Mouse (Mus musculus) adrenal gland, postnatal 4 days (tissue): ENCODE measurements around the gene Dync1h1. TPM values are rescaled to one million over a fixed set of nuclear protein-coding genes. Genes with fewer than 3 reads are reported as not detected.
A peak's percentile ranks its signal among the peaks of the same experiment; 100 is the strongest.
"Not testable (repeated sequence)": the region's sequence is repeated elsewhere in the genome, so short reads cannot be mapped to it uniquely, and the experiment has no call there.

ENCODE experiments used
- DNase-seq, 2 experiments: peaks; one replicate each; pipeline ENCODE4 v3.0.0; 2021 to 2022; ENCODE audit warnings: low spot score in 2 of 2, mixed read lengths in 2 of 2
- total RNA-seq, 2 experiments: library from RNA; stranded (reverse); gene quantifications; 2 replicates each; pipeline ENCODE4 v1.2.3; 2021

Dync1h1 gene
- total RNA-seq, 2 experiments from 2014 or later = 116 to 140 TPM

DNA sequence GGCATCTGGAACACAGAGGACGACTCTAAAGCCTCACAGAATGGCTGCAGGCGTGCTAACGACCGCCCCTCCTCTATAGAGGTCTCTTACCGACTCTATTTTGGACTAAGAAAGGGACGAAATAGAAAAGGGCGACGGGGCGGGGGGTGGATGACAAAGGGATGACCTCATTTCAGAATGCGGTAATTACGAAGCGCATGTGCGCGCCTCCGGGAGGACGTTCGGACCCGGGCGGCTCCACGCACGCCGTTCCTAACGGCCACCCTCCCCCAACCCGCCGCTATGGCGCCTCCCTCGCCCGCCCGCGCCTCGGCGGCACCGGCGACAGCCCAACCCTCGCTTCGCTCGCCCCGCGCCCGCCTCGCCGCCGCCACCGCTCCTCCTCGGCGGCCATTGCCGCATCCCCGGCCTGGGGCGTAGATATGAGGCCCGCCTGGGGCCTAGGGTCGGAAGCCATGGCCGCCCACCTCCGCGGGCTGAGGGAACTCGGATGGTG, 94.5 kb downstream of the Dync1h1 start:
- peak; percentile 22 to 26 for DNase-seq

DNA sequence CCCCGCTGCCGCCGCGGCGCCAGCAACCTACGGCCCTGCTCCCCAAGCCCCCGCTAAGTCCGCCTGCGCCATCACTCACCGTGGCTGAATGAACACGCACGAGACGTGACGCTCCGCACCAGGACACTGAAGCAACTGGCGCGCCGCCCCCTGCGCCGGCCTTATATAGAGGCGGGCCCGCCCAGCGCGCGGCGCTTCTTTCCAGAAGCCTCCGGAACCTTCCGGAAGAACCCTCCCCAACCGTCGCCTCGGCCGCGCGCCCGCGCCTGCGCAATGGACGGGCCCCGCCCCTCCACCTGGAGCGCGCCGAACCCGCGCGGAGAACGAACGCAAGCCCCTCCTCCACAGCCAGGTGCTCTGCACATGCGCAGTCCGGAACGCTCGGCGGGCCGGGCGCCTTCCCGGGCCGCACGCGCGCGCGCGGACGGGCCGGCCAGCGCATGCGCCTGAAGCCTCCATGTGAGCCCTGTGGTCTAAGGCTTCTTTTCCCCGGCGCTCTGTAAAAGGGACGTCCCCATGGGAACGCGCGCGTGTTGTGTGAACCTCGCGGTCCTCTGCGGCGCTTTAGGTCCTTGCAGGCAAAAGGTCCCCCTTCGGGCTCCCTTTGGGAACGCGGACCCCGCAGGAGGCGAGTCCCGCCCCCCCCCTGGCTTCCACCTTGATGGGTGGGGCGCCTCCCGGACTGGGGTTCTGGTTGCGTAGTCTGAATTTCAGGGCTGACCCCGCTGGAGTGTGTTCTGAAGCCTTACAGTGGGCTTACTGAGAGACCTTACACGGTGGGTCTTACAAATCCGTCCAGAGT, 95.1 kb downstream of the Dync1h1 start:
- peak; percentile 98 to 99 for DNase-seq

DNA sequence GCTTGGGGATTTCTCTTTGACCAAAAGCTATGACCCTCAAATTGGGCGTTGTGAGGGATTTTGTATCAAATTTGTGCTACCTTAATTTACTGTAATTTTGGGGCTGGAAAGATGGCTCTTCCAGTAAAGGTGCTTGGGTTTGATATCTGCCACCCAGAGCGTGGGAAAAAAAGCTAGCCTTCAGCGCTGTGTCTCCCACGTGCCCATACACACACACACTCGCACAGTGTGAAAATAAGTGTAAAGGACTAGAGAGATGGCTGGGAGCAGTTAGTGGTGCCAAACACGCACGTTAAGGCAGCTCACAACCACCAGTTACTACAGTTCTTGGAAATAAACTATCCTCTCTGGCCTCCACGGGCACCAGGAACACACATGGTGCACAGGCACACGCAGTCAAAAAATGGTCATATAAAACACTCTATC, 95.7 kb downstream of the Dync1h1 start:
- no peak for DNase-seq

DNA sequence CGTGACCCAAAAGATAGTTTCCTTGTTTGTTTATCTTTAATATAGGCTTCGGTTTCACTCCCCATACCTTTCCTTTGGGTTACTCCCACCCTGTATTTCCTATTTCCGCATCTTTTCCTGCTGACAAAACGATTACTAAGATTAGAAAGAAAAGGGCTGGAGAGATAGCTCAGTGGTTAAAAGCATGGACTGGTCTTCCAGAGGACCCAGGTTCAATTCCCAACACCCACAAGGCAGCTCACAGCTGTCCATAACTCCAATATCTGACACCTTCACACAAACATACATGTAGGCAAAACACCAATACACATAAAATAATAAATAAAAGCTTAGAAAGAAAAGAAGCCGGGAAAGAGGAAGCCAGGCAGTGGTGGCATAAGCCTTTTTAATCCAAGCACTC, 96.2 kb downstream of the Dync1h1 start:
- DNase-seq = no peak

DNA sequence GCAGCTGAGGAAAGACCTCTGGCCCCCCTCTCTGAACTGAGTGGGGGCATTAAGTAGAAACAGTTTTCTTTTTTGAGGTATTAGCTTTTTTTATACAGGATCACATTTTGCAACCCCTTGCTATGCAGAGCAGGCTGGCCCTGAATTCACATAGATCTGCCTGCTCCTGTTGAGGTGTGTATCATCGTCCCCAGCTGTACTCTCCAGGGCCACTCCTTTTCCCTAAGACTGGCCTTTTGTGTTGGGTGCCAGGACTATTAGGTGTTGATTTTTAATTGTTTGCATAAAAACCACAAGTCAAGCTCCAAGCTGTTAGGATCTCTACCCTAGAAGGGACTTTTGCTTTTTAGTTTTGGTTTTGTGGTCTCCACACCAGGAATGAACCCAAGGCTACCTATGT, 96.8 kb downstream of the Dync1h1 start:
- DNase-seq = no peak

DNA sequence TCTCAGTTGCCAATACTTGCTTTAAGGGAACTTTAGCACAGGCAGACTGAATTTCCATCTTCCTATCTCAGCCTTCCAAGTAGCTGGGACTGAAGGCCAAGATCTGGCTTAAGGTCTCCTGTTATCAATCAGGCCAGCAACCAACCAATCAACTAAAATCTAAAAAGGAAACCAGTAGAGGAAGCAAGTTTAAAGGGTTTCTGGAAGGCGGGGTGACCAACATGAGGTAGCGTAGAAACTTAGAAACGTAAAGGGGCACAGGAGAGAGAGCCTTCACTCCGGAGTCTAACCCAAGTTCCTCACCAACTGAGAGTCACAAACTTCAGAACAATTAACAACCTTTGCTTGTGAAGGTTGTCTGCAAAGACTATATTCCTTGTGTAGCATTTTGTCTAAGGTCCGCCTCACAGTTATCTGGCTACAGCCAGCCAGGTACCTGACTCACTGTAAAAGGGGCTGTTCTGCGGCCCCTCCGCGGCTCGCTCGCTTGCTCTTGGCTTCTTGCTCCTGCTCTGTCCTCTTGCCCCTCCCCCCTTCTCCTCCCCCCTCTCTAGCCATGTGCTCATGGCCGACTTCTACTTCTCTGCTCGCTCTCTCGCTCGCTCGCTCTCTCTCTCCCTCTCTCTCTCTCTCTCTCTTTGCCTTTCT, 97.4 kb downstream of the Dync1h1 start:
- DNase-seq = no peak

DNA sequence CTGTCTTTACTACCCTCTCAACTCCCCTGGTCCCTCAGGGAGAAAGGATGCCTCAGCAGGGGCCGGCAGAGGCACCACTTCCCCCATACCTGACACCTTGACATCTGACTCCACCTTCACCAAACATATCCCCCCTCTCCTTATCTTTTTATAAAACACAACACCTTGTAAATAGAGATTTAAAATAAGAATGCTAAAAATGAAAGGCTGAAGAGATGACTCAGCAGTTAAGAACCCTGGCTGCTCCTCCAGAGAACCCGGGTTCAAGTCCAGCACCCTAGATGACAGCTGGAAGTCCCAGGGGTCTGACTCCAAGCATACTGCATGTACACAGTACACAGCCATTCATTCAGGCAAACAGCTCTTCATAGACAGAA, 97.9 kb downstream of the Dync1h1 start:
- DNase-seq = no peak

DNA sequence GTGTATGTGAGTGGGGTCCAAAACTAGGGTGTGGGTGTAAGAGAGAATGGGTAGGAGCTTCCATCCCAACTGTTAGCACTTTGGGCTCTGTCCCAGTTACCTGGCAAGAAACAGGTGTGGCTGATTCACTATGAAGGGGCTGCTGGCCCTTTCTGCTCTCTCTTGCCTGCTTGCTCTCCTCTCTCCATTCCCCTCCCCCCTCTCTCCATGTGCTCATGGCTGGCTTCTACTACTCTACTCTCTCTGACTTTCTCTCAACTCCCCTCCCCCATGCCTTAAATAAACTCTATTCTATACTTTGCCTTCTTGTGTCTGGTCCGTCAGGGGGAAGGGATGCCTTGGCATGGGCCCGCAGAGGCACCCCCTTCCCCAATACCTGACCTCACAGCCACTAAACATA, 99.5 kb downstream of the Dync1h1 start:
- no peak for DNase-seq

DNA sequence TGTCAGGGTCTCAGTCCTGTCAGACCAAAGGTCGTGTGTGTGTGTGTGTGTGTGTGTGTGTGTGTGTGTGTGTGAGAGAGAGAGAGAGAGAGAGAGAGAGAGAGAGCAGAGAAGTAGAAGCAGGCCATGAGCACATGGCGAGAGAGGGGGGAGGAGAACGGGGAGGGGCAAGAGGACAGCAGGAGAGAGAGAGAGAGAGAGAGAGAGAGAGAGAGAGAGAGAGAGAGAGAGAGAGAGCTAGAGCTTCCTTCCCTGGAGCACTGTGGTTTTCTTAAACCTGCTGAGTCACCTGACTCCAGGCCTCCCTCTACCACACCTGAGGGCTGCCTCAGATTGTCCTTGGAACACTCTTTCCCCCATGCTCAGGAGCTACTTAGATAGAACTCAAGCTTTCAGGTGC, 100.1 kb downstream of the Dync1h1 start:
- DNase-seq = not testable (repeated sequence)

DNA sequence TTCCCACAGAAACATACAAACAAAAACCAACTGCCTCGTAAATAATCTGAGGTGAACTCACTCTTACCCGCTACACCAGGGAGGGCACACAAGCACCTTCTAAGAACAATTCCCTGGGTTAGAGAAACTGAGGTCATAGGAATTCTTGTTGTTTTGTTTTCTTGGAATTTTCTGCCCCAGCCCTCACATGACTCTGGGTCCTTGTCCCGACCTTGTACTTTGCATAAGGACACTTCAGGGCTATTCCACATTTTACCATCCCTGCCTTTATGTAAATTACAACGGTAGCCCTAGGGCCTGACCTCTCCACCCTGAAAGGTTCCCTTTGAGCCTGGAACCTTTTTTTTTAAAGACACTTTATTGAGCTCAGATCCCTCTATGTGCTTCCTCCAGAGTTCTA, 101.3 kb downstream of the Dync1h1 start, which contains the start of gene Hsp90aa1:
TSS of gene Hsp90aa1 (minus strand) at position 173 of the 400 bp plus-strand sequence.
- DNase-seq = no peak

DNA sequence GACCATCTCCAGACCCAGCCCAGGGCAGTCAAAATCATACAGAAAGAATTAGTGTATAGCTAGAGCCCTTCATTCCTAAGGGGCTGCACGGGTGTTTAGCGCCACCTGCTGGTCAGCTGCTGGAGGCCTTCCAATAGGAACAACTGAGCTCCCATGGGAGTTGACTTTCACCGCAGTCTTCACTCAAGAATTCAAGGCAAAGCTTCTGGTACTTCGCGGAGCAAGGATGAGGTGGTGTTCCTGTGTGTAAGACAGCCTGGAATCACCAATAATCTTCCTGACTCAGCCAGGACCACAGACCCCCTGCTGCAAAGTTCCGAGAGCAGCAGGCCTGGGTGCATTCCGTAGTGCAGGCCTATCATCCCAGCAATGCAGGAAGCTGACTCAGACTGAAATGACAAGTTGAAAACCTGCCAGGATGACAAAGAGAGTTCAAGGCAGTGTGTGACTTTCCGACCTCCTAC, 101.8 kb downstream of the Dync1h1 start:
- peak; percentile 71 to 84 for DNase-seq

DNA sequence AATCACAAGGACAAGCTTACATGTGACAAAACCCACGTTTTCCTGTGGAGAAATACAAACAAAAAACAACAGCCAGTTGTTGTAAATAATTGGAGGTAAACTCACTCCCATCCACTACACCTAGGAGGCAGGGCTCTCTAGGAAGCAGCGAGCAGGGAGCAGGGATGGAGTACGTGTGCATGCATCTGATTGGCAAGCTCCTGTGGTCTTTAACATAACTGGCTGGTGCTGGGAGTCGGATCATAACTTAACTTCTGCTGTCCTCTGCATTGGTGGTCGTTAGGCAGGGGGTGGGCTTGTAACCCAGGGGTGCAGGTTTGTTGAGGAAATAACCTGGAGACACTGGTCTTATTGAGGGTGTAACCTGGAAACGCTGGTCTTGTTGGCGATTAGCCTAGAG, 102.4 kb downstream of the Dync1h1 start:
- no peak for DNase-seq

DNA sequence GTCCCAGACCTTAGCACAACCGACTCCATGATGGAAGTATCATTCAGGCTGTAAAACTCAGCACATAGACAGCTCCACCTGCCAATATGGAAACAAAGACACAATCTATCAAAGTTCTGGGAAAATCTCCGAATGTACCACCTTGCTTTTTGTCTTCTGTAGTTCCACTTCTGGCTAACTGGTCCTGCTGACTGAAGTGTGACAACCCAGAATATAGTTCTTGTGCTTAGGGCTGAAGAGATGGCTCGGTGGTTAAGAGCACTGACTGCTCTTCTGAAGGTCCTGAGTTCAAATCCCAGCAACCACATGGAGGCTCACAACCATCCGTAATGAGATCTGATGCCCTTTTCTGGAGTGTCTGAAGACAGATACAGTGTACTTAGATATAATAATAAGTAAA, 104.2 kb downstream of the Dync1h1 start:
- DNase-seq = not testable (repeated sequence)

DNA sequence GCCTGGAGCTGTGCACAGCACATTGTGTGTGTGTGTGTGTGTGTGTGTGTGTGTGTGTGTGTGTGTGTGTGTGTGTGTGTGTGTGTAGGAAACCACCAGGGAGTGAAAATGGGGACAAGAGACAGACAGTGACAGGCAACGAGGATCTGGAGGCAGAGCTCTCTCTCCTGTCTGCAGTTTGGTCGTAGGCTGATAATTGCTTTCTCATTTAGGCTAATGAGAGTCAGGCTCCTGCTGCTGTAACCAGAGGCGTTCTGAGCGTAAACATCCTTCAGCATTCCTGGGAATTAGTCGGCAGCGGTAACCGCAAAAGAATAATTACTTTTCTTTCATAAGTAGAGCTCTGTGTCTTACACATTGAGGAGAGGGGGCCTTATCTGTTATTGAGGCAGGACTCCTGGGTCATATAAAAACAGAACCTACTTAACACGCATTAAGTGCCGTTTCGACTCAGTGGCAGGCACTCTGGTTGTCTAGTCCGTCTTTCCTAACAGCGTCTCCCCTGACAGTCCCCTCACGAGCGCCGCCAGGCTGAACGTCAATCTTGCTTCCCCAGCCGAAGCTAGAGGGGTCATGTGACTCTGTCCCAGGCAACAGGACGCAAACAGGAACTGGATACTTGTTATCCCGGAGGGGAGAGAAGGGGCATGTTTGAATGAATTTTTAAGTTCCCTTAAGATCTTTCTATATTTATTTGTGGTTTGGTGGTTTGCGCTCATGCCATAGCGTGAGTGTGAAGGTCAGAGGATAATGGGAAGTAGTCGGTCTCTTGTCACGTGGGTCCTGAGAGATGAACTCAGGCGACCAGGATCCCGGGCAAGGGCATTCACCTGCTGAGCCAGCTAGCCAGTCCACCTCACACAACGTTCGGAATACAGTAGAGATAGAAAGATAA, 105.3 kb downstream of the Dync1h1 start:
- peak in 1 of 2 experiments; percentile 22 for DNase-seq

DNA sequence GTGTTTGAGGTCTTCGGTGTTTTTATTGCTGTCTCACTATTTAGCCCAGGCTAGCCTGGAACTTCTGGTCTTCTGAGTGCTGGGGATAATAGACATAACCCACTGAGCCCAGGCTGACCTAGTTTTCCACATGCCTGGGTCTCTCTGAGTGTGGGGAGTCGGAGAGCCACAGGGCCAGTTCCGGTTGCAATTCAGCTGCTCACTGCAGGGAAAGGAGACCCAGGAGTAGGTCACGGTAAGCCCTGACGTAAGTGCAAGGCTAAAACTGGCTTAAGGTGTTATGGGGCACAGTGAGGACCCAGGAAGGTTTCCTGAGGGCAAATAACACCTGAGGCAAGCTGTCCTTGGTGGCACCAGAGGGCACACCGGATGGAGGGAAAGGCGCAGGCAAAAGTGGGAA, 106.2 kb downstream of the Dync1h1 start:
- no peak for DNase-seq

DNA sequence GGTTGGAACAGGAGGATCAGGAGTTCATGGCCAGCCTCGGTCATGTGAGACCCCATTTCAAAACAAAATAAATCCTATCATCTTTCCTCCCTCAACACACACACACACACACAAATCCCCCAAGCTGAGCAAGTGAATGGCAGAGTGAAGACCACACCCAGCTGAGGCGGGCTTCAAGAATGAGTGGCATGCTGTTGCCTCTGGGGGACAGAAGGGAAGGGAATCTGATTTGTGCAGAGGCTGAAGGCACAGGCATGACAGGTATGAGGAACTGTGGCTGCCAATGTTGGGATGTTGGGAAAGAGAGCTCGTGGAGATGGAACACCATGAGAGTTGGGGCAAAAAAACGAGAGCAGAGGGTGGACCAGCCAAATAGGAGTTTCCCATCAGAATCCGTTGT, 110.0 kb downstream of the Dync1h1 start:
- no peak for DNase-seq

DNA sequence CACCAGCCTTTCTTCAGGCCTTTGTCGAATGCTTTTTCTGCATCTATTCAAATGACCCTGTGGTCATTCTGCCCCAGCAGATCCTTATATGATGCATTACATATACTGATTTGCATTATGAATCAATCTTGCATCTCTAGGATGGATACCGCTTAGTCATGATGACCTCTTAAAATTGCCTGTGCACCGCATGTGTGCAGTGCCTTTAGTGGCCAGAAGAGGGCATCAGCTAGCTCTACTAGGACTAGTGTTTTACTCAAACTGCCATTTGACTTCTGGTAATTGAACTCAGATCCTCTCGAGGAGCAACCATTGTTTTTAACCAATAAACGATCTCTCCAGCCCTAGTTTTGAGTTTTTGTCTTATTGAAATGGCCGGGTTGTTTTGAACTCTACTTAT, 112.5 kb downstream of the Dync1h1 start:
- DNase-seq = no peak

DNA sequence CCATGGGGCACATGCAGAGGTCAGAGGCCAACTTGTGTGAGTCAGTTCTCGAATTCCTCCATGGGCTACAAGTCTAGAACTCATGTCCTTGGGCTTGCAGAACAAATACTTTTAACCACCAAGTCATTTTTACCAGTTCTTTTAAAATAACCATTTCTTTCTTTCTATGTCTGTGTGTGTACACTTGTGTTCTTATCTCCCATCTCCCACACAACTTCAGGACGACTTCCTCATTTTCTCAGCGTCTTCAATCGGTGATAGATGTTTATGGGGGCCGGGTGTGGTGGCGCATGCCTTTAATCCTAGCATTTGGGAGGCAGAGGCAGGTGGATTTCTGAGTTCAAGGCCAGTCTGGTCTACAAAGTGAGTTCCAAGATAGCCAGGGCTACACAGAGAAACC, 113.0 kb downstream of the Dync1h1 start:
- DNase-seq = no peak

DNA sequence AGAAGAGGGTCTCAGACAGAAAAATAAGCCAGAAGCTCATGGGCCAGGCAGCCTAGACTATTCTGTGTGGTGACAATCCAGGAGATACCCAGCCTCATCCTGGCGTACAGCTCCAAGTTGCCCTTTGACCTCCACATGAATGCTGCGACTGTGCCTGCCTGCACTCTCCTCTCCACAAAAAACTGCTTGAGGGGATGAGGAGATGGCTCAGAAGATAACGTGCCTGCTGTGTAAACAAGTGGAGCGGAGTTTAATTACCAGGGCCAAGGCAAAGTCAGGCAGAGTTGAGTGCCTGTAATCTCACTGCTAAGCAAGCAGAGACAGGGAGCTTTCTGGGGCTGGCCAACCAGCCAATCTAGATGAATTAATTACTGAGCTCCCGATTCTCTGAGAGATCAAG, 114.8 kb downstream of the Dync1h1 start:
- DNase-seq = no peak
